Mouse (Mus musculus) brown adipose tissue, adult 24 weeks (tissue): ENCODE measurements around the gene Gtf2h4. TPM values are rescaled to one million over a fixed set of nuclear protein-coding genes. Genes with fewer than 3 reads are reported as not detected.

Experiments used
- H3K27ac ChIP-seq: fragments of 200-500 bp; replicated peaks from 2 replicates; pipeline ENCODE4 v1.5.1; 2012; ENCODE audit warnings: low read depth, mild to moderate bottlenecking, low read length
- H3K4me1 ChIP-seq: fragments of 200-500 bp; 2 replicates; pipeline ENCODE4 v1.6.1; 2012; ENCODE audit warnings: low read length, mixed read lengths; ENCODE audit not compliant: control insufficient read depth, insufficient read depth, insufficient read length
- H3K4me3 ChIP-seq: fragments of 200-500 bp; 2 replicates; pipeline ENCODE4 v1.5.1; 2012; ENCODE audit warnings: low read depth, mild to moderate bottlenecking, low read length, moderate library complexity; ENCODE audit not compliant: insufficient read depth
- polyA plus RNA-seq: library from polyadenylated mRNA; stranded (reverse); fragments of >200 nt; gene quantifications from 2 replicates; pipeline ENCODE4 v1.2.4, GENCODE M21; 2012; ENCODE audit not compliant: missing spikeins, insufficient read depth, insufficient read length

Gene Gtf2h4
- 16.3 and 19.0 TPM in 2 replicates for polyA plus RNA-seq

DNA sequence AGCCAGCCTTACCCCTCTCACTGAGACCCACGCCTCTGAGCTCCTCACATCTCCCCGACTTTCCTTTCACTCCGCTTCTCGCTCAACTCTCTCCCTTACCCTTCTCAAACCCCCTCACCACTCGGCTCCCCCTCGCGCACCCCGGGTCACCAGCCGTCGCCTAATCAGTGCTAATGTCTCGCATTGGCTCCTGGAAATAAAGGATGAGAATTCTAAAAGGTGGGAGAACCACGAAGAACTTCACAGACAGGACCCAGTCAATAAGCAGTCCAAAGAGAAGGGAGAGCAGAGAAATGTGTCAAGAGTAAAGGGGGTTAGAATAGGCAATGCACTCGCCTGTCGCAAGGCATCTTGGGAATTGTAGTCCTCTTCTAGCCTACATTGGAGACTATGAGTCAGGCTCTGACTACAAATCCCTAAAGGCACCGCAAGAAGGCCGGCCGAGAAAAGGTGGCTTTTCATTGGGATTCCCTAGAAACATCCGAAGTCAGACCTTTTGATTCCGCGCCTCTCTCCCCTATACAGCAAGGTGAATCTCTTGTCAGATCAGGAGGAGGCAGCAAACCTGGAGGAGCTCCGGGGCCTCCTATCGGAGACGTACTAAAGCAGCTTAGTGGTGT, at the start of gene Gtf2h4:
TSS of gene Gtf2h4 (minus strand) at position 324 of the 620 bp plus-strand sequence.
- Histone ChIP-seq H3K4me1 (no peaks in the 10 kb centered on the region), H3K27ac (peak within 1 kb of the TSS; percentile 52), H3K4me3 (peak within 1 kb of the TSS; percentile 80)

DNA sequence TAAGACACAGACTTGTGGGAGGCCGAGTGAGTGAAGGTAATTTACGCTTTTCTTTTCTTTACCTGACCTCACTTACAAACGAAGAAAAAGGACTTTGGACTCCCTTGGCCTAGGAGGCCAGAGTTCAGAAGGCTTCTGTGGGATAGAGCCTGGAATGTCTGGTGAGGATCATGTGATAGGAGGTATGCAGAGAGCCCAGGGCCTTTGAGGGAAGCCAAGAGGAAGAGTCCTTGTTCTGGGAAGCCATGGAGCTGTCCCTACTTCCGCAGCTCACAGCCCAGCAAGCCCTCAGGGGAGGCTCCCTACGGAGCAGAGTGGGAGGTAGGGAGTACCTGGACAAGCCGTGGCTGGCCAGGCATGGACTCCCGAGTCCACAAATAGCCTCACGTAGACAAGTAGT, 48.1 kb upstream of the Gtf2h4 start:
- H3K4me1 ChIP-seq, result peaks cover 2% of the 10 kb centered on the region; the same call in 1 of the 2 replicates
- H3K27ac ChIP-seq, result peak overlapping the region; percentile 35; the same call in 1 of the 2 replicates
- H3K4me3 ChIP-seq, result no peak overlapping the region

DNA sequence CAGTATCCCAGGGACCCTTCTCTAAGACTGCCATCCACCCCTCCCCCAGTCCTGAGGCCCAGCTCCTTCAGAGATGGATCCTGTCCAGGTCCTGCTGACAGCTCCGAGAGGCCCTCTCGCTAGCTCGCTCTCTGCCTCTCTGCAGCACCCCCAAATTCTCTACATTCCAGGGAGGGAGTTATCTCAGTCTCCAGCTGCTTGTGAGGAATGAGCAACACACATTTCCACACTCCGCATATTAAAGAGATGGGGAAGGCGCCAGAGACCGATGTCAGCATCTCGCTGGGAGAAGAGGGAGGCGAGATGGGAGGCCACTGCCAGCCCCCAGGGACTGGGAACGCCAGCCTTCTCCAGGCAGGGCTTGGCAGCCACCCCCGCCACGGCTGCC, 46.8 kb upstream of the Gtf2h4 start:
- H3K27ac ChIP-seq, result no peak overlapping the region
- H3K4me1 ChIP-seq, result no peaks in the 10 kb centered on the region; the same call in 1 of the 2 replicates
- H3K4me3 ChIP-seq, result no peak overlapping the region

DNA sequence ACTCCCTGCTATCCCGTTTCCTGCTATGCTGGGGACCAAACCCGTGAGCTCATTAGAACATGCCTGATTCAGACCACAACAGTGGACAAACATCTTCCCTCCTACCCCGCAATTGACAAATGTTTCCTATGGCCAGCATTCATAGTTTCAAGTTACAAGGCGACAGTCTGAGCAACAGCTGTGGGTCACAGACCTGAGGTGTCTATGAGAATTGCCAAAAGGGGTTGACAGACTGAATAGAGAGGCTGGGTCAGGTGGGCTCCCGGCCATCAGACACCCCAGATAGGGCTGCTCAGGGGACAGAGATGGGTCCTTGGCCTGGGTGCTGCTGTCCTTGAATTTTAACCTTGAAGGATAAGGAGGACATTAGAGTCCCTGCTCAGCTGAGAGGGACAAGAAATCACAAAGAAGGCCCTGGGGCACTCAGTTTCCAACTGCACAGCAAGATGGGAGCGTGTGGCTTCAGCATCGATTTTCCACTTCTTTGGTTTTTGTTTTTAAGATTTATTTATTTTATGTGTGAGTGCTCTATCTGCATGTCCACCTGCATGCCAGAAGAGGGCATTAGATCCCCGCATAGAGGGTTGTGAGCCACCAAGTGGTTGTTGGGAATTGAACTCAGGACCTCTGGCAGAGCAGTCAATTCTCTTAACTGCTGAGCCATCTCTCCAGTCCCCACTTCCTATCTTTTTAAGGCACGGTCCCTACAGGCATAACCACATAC, 46.2 kb upstream of the Gtf2h4 start:
- no peak overlapping the region for H3K4me3 ChIP-seq
- no peak overlapping the region for H3K27ac ChIP-seq
- H3K4me1 ChIP-seq, result no peaks in the 10 kb centered on the region; the same call in 1 of the 2 replicates

- no peak overlapping the region for H3K4me3 ChIP-seq
- no peaks in the 10 kb centered on the region; the same call in 1 of the 2 replicates for H3K4me1 ChIP-seq
- no peak overlapping the region for H3K27ac ChIP-seq
Observed at GRCm38 (mm10) chr17:35717080-35717479, 43.5 kb upstream of the Gtf2h4 start.

- Histone ChIP-seq H3K27ac (no peak overlapping the region), H3K4me3 (no peak overlapping the region), H3K4me1 (no peaks in the 10 kb centered on the region)
Observed at GRCm38 (mm10) chr17:35716114-35716513, 42.6 kb upstream of the Gtf2h4 start.

- Histone ChIP-seq H3K27ac (no peak overlapping the region), H3K4me1 (no peaks in the 10 kb centered on the region)
Observed at GRCm38 (mm10) chr17:35710705-35711347, 37.3 kb upstream of the Gtf2h4 start.

GRCm38 (mm10) chr17:35708611-35709010, 35.1 kb upstream of the Gtf2h4 start:
- no peak overlapping the region for H3K27ac ChIP-seq
- no peak overlapping the region for H3K4me3 ChIP-seq
- peaks cover 2% of the 10 kb centered on the region; the same call in 1 of the 2 replicates for H3K4me1 ChIP-seq

More at GRCm38 (mm10) chr17:35710705-35711347, 37.3 kb upstream of the Gtf2h4 start:
- H3K4me3 ChIP-seq, result no peak overlapping the region

DNA sequence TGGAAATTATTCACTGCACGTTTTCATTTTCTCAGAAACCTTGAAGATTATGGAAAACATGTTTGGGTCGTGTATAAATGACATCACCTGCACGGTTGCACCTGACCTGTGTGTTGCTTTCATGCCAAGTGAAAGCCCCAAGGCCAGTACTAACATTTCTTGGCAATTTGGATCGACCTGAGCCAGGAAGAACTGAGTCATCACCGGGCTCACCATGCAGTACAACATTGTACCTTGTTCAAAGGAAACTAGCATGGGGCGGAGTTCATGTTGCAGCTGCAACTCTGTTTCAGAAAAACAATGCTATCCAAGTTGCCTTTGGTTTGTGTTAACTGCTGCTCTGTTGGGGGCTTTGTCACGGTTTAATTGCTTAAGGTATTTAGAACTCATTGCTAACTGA, 34.4 kb upstream of the Gtf2h4 start:
- no peak overlapping the region for H3K4me3 ChIP-seq
- H3K27ac ChIP-seq, result no peak overlapping the region
- H3K4me1 ChIP-seq, result peaks cover 2% of the 10 kb centered on the region; the same call in 1 of the 2 replicates

- no peak overlapping the region for H3K27ac ChIP-seq
- peaks cover 2% of the 10 kb centered on the region; the same call in 1 of the 2 replicates for H3K4me1 ChIP-seq
- no peak overlapping the region for H3K4me3 ChIP-seq
Observed at GRCm38 (mm10) chr17:35705836-35706235, 32.3 kb upstream of the Gtf2h4 start.

GRCm38 (mm10) chr17:35704621-35705464, 31.3 kb upstream of the Gtf2h4 start, which contains the start of gene Ddr1:
TSS of gene Ddr1 (minus strand) at chr17:35704621.
- Histone ChIP-seq H3K4me1 (peaks cover 2% of the 10 kb centered on the region; the same call in 1 of the 2 replicates), H3K4me3 (no peak within 1 kb of the TSS), H3K27ac (no peak within 1 kb of the TSS)

GRCm38 (mm10) chr17:35703751-35704271, 30.3 kb upstream of the Gtf2h4 start:
- H3K4me3 ChIP-seq, result no peak overlapping the region
- H3K27ac ChIP-seq, result no peak overlapping the region
- H3K4me1 ChIP-seq, result peaks cover 2% of the 10 kb centered on the region; the same call in 1 of the 2 replicates

- Histone ChIP-seq H3K4me3 (no peak overlapping the region), H3K27ac (no peak overlapping the region), H3K4me1 (peaks cover 2% of the 10 kb centered on the region; the same call in 1 of the 2 replicates)
Observed at GRCm38 (mm10) chr17:35703065-35703464, 29.5 kb upstream of the Gtf2h4 start.

DNA sequence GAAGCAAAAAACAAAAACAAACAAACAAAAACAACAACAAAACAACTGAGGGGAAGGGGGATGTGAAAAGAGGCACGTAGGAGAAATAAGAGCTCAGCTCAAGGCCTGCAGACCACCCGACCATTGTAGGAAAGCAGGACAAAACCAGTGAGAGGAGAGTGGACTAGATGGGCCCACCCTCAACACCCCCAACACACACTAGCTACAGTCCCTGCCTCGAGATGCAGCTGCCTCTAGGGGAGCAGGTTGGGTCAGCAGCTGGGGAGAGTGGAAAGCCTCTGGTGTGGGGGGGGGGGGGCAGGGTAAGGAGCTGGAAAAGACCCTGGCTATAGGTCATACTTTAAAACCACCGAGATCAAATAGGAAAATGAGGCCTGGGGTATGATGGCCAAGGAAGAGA, 29.1 kb upstream of the Gtf2h4 start:
- Histone ChIP-seq H3K4me1 (peaks cover 2% of the 10 kb centered on the region; the same call in 1 of the 2 replicates), H3K27ac (no peak overlapping the region), H3K4me3 (no peak overlapping the region)
